Mouse (Mus musculus): ENCODE data around the gene Cdk6. TPM values are rescaled to one million over a fixed set of nuclear protein-coding genes. Genes with fewer than 3 reads are reported as not detected.

Gene Cdk6
- polyA plus RNA-seq, 1 experiment: 29.0 TPM

GRCm38 (mm10) chr5:3376167-3376566, 34.9 kb downstream of the Cdk6 start:
- H3K9ac ChIP-seq (ENCODE audit: low read depth, poor library complexity, severe bottlenecking): no peak overlapping the region
- no peaks in the 10 kb centered on the region for H3K27me3 ChIP-seq (ENCODE audit: control insufficient read depth, insufficient read depth, low read length, poor library complexity, severe bottlenecking)
- H3K27ac ChIP-seq (ENCODE audit: insufficient read depth, low read length): no peak overlapping the region
- H3K36me3 ChIP-seq (ENCODE audit: control insufficient read depth, insufficient read depth, low read length, poor library complexity, severe bottlenecking): no peaks in the 10 kb centered on the region
- H3K4me3 ChIP-seq (ENCODE audit: low read depth, low read length): no peak overlapping the region
- TF ChIP-seq EP300 (IDR thresholded peaks at IDR 0.05; ENCODE audit: insufficient read depth, low read depth, low read length) (no peak), POLR2A (IDR thresholded peaks at IDR 0.05; ENCODE audit: insufficient read depth, low read length) (no peak), CTCF (IDR thresholded peaks at IDR 0.05; ENCODE audit: low read depth, low read length) (no peak)
- no peaks in the 10 kb centered on the region for H3K4me1 ChIP-seq (ENCODE audit: control insufficient read depth, insufficient read depth, low read length)
- no peaks in the 10 kb centered on the region for H3K9me3 ChIP-seq (replicated peaks; ENCODE audit: control insufficient read depth, insufficient read depth, low read length, poor library complexity, severe bottlenecking)

- Histone ChIP-seq H3K36me3 (ENCODE audit: control insufficient read depth, insufficient read depth, low read length, poor library complexity, severe bottlenecking) (no peaks in the 10 kb centered on the region), H3K4me1 (ENCODE audit: control insufficient read depth, insufficient read depth, low read length) (peaks cover 2% of the 10 kb centered on the region), H3K9ac (ENCODE audit: low read depth, poor library complexity, severe bottlenecking) (no peak overlapping the region), H3K27me3 (ENCODE audit: control insufficient read depth, insufficient read depth, low read length, poor library complexity, severe bottlenecking) (no peaks in the 10 kb centered on the region), H3K9me3 (replicated peaks; ENCODE audit: control insufficient read depth, insufficient read depth, low read length, poor library complexity, severe bottlenecking) (no peaks in the 10 kb centered on the region), H3K4me3 (ENCODE audit: low read depth, low read length) (no peak overlapping the region), H3K27ac (ENCODE audit: insufficient read depth, low read length) (no peak overlapping the region)
- TF ChIP-seq CTCF (IDR thresholded peaks at IDR 0.05; ENCODE audit: low read depth, low read length) (no peak), POLR2A (IDR thresholded peaks at IDR 0.05; ENCODE audit: insufficient read depth, low read length) (no peak), EP300 (IDR thresholded peaks at IDR 0.05; ENCODE audit: insufficient read depth, low read depth, low read length) (no peak)
Observed at GRCm38 (mm10) chr5:3379252-3379651, 38.0 kb downstream of the Cdk6 start.

DNA sequence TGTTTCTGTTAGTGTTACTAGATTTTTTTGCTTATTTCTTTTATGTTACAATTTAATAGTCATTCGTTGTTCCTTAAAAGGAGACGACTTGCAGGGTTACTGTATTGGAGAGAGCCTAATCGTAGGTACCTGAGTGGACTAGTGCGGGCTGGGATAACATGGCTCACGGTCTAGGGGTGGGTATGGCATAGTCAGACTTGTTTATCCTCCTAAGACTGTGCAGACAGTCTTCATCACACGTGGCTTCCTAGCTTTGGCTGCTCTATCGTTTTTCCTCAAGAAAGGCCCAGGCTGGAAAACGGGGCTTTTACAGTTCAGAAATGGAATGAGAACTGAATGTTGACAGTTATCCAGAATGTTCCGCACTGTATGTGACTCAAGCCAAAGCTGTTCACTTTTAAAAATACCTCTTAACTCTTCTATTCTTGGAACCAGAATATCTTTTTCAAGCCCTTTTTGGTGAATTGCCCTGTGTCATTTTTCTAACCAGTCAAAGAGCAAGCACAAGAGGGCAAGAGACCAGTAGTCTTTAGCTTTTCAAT, 39.5 kb downstream of the Cdk6 start:
- H3K27ac ChIP-seq (ENCODE audit: insufficient read depth, low read length): no peak overlapping the region

GRCm38 (mm10) chr5:3381795-3382194, 40.5 kb downstream of the Cdk6 start:
- Histone ChIP-seq H3K4me3 (ENCODE audit: low read depth, low read length) (no peak overlapping the region), H3K9ac (ENCODE audit: low read depth, poor library complexity, severe bottlenecking) (no peak overlapping the region), H3K27ac (ENCODE audit: insufficient read depth, low read length) (no peak overlapping the region), H3K9me3 (replicated peaks; ENCODE audit: control insufficient read depth, insufficient read depth, low read length, poor library complexity, severe bottlenecking) (no peaks in the 10 kb centered on the region), H3K36me3 (ENCODE audit: control insufficient read depth, insufficient read depth, low read length, poor library complexity, severe bottlenecking) (no peaks in the 10 kb centered on the region), H3K27me3 (ENCODE audit: control insufficient read depth, insufficient read depth, low read length, poor library complexity, severe bottlenecking) (no peaks in the 10 kb centered on the region), H3K4me1 (ENCODE audit: control insufficient read depth, insufficient read depth, low read length) (peaks cover 4% of the 10 kb centered on the region)
- TF ChIP-seq EP300 (IDR thresholded peaks at IDR 0.05; ENCODE audit: insufficient read depth, low read depth, low read length): no peak
- no peak for TF ChIP-seq CTCF (IDR thresholded peaks at IDR 0.05; ENCODE audit: low read depth, low read length)
- no peak for TF ChIP-seq POLR2A (IDR thresholded peaks at IDR 0.05; ENCODE audit: insufficient read depth, low read length)

More for the DNA sequence above, 39.5 kb downstream of the Cdk6 start:
- Histone ChIP-seq H3K9me3 (replicated peaks; ENCODE audit: control insufficient read depth, insufficient read depth, low read length, poor library complexity, severe bottlenecking) (no peaks in the 10 kb centered on the region), H3K4me1 (ENCODE audit: control insufficient read depth, insufficient read depth, low read length) (peaks cover 4% of the 10 kb centered on the region), H3K9ac (ENCODE audit: low read depth, poor library complexity, severe bottlenecking) (no peak overlapping the region), H3K4me3 (ENCODE audit: low read depth, low read length) (no peak overlapping the region), H3K27me3 (ENCODE audit: control insufficient read depth, insufficient read depth, low read length, poor library complexity, severe bottlenecking) (no peaks in the 10 kb centered on the region), H3K36me3 (ENCODE audit: control insufficient read depth, insufficient read depth, low read length, poor library complexity, severe bottlenecking) (no peaks in the 10 kb centered on the region)
- TF ChIP-seq CTCF (IDR thresholded peaks at IDR 0.05; ENCODE audit: low read depth, low read length) (no peak), POLR2A (IDR thresholded peaks at IDR 0.05; ENCODE audit: insufficient read depth, low read length) (no peak), EP300 (IDR thresholded peaks at IDR 0.05; ENCODE audit: insufficient read depth, low read depth, low read length) (no peak)

GRCm38 (mm10) chr5:3382343-3383040, 41.2 kb downstream of the Cdk6 start:
- H3K27ac ChIP-seq (ENCODE audit: insufficient read depth, low read length): no peak overlapping the region
- H3K4me1 ChIP-seq (ENCODE audit: control insufficient read depth, insufficient read depth, low read length): peaks cover 6% of the 10 kb centered on the region
- H3K9me3 ChIP-seq (replicated peaks; ENCODE audit: control insufficient read depth, insufficient read depth, low read length, poor library complexity, severe bottlenecking): no peaks in the 10 kb centered on the region
- no peak overlapping the region for H3K4me3 ChIP-seq (ENCODE audit: low read depth, low read length)
- H3K9ac ChIP-seq (ENCODE audit: low read depth, poor library complexity, severe bottlenecking): no peak overlapping the region
- TF ChIP-seq EP300 (IDR thresholded peaks at IDR 0.05; ENCODE audit: insufficient read depth, low read depth, low read length): no peak
- TF ChIP-seq POLR2A (IDR thresholded peaks at IDR 0.05; ENCODE audit: insufficient read depth, low read length): no peak
- TF ChIP-seq CTCF (IDR thresholded peaks at IDR 0.05; ENCODE audit: low read depth, low read length): no peak
- no peaks in the 10 kb centered on the region for H3K27me3 ChIP-seq (ENCODE audit: control insufficient read depth, insufficient read depth, low read length, poor library complexity, severe bottlenecking)
- H3K36me3 ChIP-seq (ENCODE audit: control insufficient read depth, insufficient read depth, low read length, poor library complexity, severe bottlenecking): no peaks in the 10 kb centered on the region

GRCm38 (mm10) chr5:3383547-3383946, 42.3 kb downstream of the Cdk6 start:
- peaks cover 6% of the 10 kb centered on the region for H3K4me1 ChIP-seq (ENCODE audit: control insufficient read depth, insufficient read depth, low read length)
- no peak overlapping the region for H3K4me3 ChIP-seq (ENCODE audit: low read depth, low read length)
- no peaks in the 10 kb centered on the region for H3K27me3 ChIP-seq (ENCODE audit: control insufficient read depth, insufficient read depth, low read length, poor library complexity, severe bottlenecking)
- no peaks in the 10 kb centered on the region for H3K36me3 ChIP-seq (ENCODE audit: control insufficient read depth, insufficient read depth, low read length, poor library complexity, severe bottlenecking)
- no peaks in the 10 kb centered on the region for H3K9me3 ChIP-seq (replicated peaks; ENCODE audit: control insufficient read depth, insufficient read depth, low read length, poor library complexity, severe bottlenecking)
- H3K9ac ChIP-seq (ENCODE audit: low read depth, poor library complexity, severe bottlenecking): no peak overlapping the region
- H3K27ac ChIP-seq (ENCODE audit: insufficient read depth, low read length): no peak overlapping the region
- TF ChIP-seq POLR2A (IDR thresholded peaks at IDR 0.05; ENCODE audit: insufficient read depth, low read length) (no peak), EP300 (IDR thresholded peaks at IDR 0.05; ENCODE audit: insufficient read depth, low read depth, low read length) (no peak), CTCF (IDR thresholded peaks at IDR 0.05; ENCODE audit: low read depth, low read length) (no peak)
